Mouse (Mus musculus) ES-E14 (cell line): ENCODE data around the gene Hectd2. TPM values are rescaled to one million over a fixed set of nuclear protein-coding genes. Genes with fewer than 3 reads are reported as not detected.

Experiments used
- DNase-seq: peaks from one replicate; pipeline ENCODE4 v3.0.0-alpha.2; 2013; ENCODE audit warnings: low read depth, low spot score
- H3K27ac ChIP-seq: 2 replicates; pipeline ENCODE4 v1.5.1; 2012; ENCODE audit warnings: low read depth, mild to moderate bottlenecking, low read length, moderate library complexity, mixed read lengths; ENCODE audit not compliant: poor library complexity, insufficient read depth, severe bottlenecking
- H3K36me3 ChIP-seq: 2 replicates; pipeline ENCODE4 v1.6.1; 2012; ENCODE audit warnings: mild to moderate bottlenecking, low read length, moderate library complexity, mixed read lengths; ENCODE audit not compliant: control insufficient read depth, poor library complexity, insufficient read depth, severe bottlenecking
- H3K4me1 ChIP-seq, 2 experiments: fragments of 150-350 bp in 1 of 2; sonication (generic) in 1 of 2; 2 replicates each; pipeline ENCODE4 v1.6.1; 2012; ENCODE audit warnings: low read length in 2 of 2, mild to moderate bottlenecking in 1 of 2, mixed read lengths in 1 of 2; ENCODE audit not compliant: control insufficient read depth in 2 of 2, insufficient read depth in 2 of 2, poor library complexity in 1 of 2
- H3K4me3 ChIP-seq, 2 experiments: fragments of 150-350 bp in 1 of 2; sonication (generic) in 1 of 2; 2 replicates each; pipeline ENCODE4 v1.5.1; 2012; ENCODE audit warnings: low read length in 2 of 2, low read depth in 1 of 2, mild to moderate bottlenecking in 1 of 2, mixed read lengths in 1 of 2; ENCODE audit not compliant: insufficient read depth in 1 of 2, poor library complexity in 1 of 2, severe bottlenecking in 1 of 2
- H3K9ac ChIP-seq: 2 replicates; pipeline ENCODE4 v1.6.1; 2012; ENCODE audit warnings: low read depth, mild to moderate bottlenecking, low read length, mixed read lengths; ENCODE audit not compliant: poor library complexity, insufficient read depth, severe bottlenecking
- H3K9me3 ChIP-seq: fragments of 150-350 bp; sonication (generic); 2 replicates; pipeline ENCODE4 v1.6.1; 2012; ENCODE audit warnings: low read depth, mild to moderate bottlenecking, low read length; ENCODE audit not compliant: control insufficient read depth, insufficient read depth
- CHD2 ChIP-seq: IDR thresholded peaks from 2 replicates; pipeline ENCODE4 v1.6.1; 2014; ENCODE audit warnings: mild to moderate bottlenecking, low read depth, low read length, inconsistent platforms
- HCFC1 ChIP-seq: IDR thresholded peaks from 2 replicates; pipeline ENCODE4 v1.6.1; 2012; ENCODE audit warnings: low read length, inconsistent platforms, borderline replicate concordance; ENCODE audit not compliant: insufficient read depth
- MAFK ChIP-seq: IDR thresholded peaks from 2 replicates; pipeline ENCODE4 v1.6.1; 2014; ENCODE audit warnings: mild to moderate bottlenecking, low read depth, low read length, inconsistent platforms; ENCODE audit not compliant: insufficient read depth
- ZC3H11A ChIP-seq: IDR thresholded peaks from 2 replicates; pipeline ENCODE4 v1.6.1; 2012; ENCODE audit warnings: low read depth, mild to moderate bottlenecking, inconsistent platforms, low read length, borderline replicate concordance
- ZNF384 ChIP-seq: IDR thresholded peaks from 2 replicates; pipeline ENCODE4 v1.6.1; 2012; ENCODE audit warnings: low read depth, low read length, inconsistent platforms
- in situ Hi-C, 2 experiments: fragments of 600-800 bp; cut with MboI; formaldehyde crosslinking; loops; one replicate each; pipeline ENCODE4 v1.15.1; 2025; ENCODE audit warnings: low sequenced_read_pairs in 2 of 2, inconsistent platforms in 1 of 2; ENCODE audit not compliant: unreplicated experiment in 2 of 2
- total RNA-seq: library from RNA; depleted of rRNA; stranded (reverse); fragments of 300-350 nt; gene quantifications from 2 replicates; pipeline ENCODE4 v1.2.3, GENCODE M21; 2012

Gene Hectd2
- total RNA-seq, 1 experiment: 2.3 TPM

GRCm38 (mm10) chr19:36534766-36535140, 19.7 kb upstream of the Hectd2 start:
- Histone ChIP-seq H3K27ac (no peak overlapping the region), H3K9ac (no peak overlapping the region), H3K9me3 (no peaks in the 10 kb centered on the region), H3K4me1 (0 out of 4 replicates have a peak, but pooled peaks cover 0 to 3% of the 10 kb centered on the region in 2 experiments), H3K36me3 (no peaks in the 10 kb centered on the region), H3K4me3 (no peak overlapping the region)
- in situ Hi-C loops: no loop called here
- no peak for DNase-seq
- no peak for TF ChIP-seq ZNF384
- TF ChIP-seq MAFK: no peak
- TF ChIP-seq ZC3H11A: no peak
- TF ChIP-seq HCFC1: no peak
- TF ChIP-seq CHD2: no peak

- in situ Hi-C loops: no loop called here
- no peak for DNase-seq
- Histone ChIP-seq H3K4me1 (0 out of 4 replicates have a peak, but pooled peaks cover 0 to 3% of the 10 kb centered on the region in 2 experiments), H3K9me3 (no peaks in the 10 kb centered on the region), H3K27ac (no peak overlapping the region), H3K4me3 (no peak overlapping the region), H3K9ac (no peak overlapping the region), H3K36me3 (no peaks in the 10 kb centered on the region)
- TF ChIP-seq ZNF384 (no peak), CHD2 (no peak), MAFK (no peak), HCFC1 (no peak), ZC3H11A (no peak)
These were observed 19.3 kb upstream of the Hectd2 start for GRCm38 (mm10) chr19:36535186-36535585.

- no peak for TF ChIP-seq CHD2
- TF ChIP-seq HCFC1: no peak
- no peak for TF ChIP-seq MAFK
- no peak for TF ChIP-seq ZC3H11A
- TF ChIP-seq ZNF384: no peak
- H3K4me1 ChIP-seq: 0 out of 4 replicates have a peak, but pooled peaks cover 0 to 3% of the 10 kb centered on the region in 2 experiments
- no peaks in the 10 kb centered on the region for H3K9me3 ChIP-seq
- H3K27ac ChIP-seq: no peak overlapping the region
- no peak overlapping the region for H3K4me3 ChIP-seq
- no peak for DNase-seq
- H3K36me3 ChIP-seq: no peaks in the 10 kb centered on the region
- no peak overlapping the region for H3K9ac ChIP-seq
- in situ Hi-C loops: no loop called here
These were observed 18.6 kb upstream of the Hectd2 start for GRCm38 (mm10) chr19:36535878-36536277.

- TF ChIP-seq CHD2 (no peak), ZC3H11A (no peak), ZNF384 (no peak), HCFC1 (no peak), MAFK (no peak)
- Histone ChIP-seq H3K9ac (no peak overlapping the region), H3K9me3 (no peaks in the 10 kb centered on the region), H3K36me3 (no peaks in the 10 kb centered on the region), H3K4me3 (no peak overlapping the region), H3K4me1 (0 out of 4 replicates have a peak, but pooled peaks cover 0 to 3% of the 10 kb centered on the region in 2 experiments), H3K27ac (no peak overlapping the region)
- in situ Hi-C loops: no loop called here
- DNase-seq: no peak
These were observed 17.5 kb upstream of the Hectd2 start for GRCm38 (mm10) chr19:36536929-36537328.

- TF ChIP-seq ZNF384 (no peak), ZC3H11A (peak; percentile 26; the same call in 1 of the 2 replicates)
- Histone ChIP-seq H3K36me3 (no peaks in the 10 kb centered on the region), H3K9me3 (no peaks in the 10 kb centered on the region), H3K9ac (no peak overlapping the region), H3K4me1 (0 out of 4 replicates have a peak, but pooled peaks cover 0 to 3% of the 10 kb centered on the region in 2 experiments), H3K4me3 (no peak overlapping the region), H3K27ac (no peak overlapping the region)
- peak; percentile 49 for DNase-seq
- in situ Hi-C loops: no loop called here
These were observed 15.9 kb upstream of the Hectd2 start for GRCm38 (mm10) chr19:36538528-36538927.
